Mouse (Mus musculus): Measurements from ENCODE around the gene Zcchc12.

Zcchc12 gene

DNA sequence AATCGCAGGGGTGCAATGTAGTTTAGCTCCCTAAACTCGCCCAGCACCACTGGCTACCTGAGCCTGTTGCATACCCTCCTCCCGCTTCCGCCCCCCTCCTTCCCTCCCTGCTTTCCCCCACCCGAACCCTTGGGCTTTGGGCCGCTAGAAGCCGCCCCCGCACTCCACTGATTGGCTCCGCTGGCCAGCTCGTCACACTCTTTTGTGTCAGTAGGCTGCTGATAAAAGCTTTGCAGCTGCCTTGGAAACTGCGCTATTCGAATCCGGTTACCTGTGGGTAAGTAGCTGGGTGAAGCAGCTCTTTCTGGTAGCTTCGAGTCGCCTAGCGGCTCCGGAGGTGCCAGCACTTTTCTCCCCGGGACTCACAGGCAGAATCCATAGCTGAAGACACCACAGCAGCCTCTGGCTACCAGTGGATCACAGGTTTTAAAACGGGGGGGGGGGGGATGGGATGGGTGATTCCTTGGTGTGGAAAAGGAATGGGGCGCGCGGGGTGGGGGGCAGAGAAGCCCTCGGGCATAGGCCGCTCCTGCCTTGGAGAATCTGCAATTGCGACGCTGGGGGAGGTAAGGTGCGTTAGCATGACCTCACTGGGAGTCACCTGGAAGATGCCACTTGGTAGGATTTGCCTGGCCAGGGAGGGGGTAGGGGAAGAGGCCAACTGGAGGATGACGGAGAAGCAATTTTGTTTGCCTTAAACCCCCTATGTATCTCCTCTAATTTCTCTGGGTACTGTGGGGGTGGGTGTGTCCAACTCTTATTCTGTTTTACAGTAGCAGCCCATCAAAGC, at the start of gene Zcchc12:
Gene Zcchc12 (plus strand): TSS at position 169 of the 790 bp plus-strand sequence.
- in situ Hi-C loops (cut with MboI; ENCODE audit: low pct_unique_long_range_greater_than_20kb in 1 of 2, low sequenced_read_pairs in 2 of 2, unreplicated experiment in 1 of 2), result loop anchor here in 1 of 2 experiments (25.0 kb wide), 1 partner anchor 359 kb away; no protein-coding TSS in a partner anchor

GRCm38 (mm10) chrX:36146746-36147145, 49.0 kb upstream of the Zcchc12 start:
- in situ Hi-C loops (cut with MboI; ENCODE audit: low pct_unique_long_range_greater_than_20kb in 1 of 2, low sequenced_read_pairs in 2 of 2, unreplicated experiment in 1 of 2), result no loop called here

DNA sequence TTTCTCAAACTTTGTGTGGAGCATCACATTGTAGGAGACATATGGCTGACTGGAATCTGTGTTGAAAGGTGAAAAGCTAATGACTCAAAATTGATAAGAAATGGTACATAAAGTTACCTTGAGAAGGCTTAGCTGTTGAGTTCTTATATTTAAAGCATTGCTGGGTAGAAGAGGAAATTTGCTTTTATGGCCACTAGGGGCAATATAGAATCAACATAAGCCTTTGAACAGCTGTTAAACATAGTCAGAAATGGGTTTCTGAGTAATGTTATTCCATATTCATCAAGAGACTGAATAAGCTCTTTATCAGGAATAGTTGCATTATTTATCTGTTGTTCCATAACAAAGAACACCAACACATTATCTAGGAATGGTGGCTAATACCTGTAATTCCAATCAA, 45.6 kb upstream of the Zcchc12 start:
- in situ Hi-C loops (cut with MboI; ENCODE audit: low pct_unique_long_range_greater_than_20kb in 1 of 2, low sequenced_read_pairs in 2 of 2, unreplicated experiment in 1 of 2), result no loop called here

- in situ Hi-C loops (cut with MboI; ENCODE audit: low pct_unique_long_range_greater_than_20kb in 1 of 2, low sequenced_read_pairs in 2 of 2, unreplicated experiment in 1 of 2), result no loop called here
Observed at GRCm38 (mm10) chrX:36156677-36157076, 39.0 kb upstream of the Zcchc12 start.

- in situ Hi-C loops (cut with MboI; ENCODE audit: low pct_unique_long_range_greater_than_20kb in 1 of 2, low sequenced_read_pairs in 2 of 2, unreplicated experiment in 1 of 2), result no loop called here
Observed at GRCm38 (mm10) chrX:36161567-36161966, 34.1 kb upstream of the Zcchc12 start.

- in situ Hi-C loops (cut with MboI; ENCODE audit: low pct_unique_long_range_greater_than_20kb in 1 of 2, low sequenced_read_pairs in 2 of 2, unreplicated experiment in 1 of 2), result loop anchor here (10.0 to 25.0 kb wide), 2 partner anchors 346 to 349 kb away; no protein-coding TSS in a partner anchor
Observed at GRCm38 (mm10) chrX:36183625-36184024, 12.1 kb upstream of the Zcchc12 start.

DNA sequence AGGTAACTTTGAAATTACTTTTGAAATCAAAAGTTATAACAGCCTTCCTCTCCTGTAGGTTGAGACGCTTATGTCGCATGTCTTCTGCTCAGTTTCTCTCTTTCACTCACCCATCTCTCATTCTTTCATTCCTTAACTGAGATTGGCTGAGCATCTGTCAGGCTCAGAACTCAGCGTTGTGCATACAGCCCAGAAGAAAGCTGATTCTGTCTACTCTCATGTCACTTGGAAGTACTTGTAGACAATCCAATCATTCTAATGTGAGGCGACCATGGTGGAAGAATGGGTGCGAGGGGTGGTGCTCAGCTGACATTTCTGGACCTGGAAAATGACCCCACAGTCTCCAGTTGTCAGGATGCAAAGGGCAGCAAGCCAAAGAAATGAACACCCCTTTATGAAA, 9.7 kb upstream of the Zcchc12 start:
- in situ Hi-C loops (cut with MboI; ENCODE audit: low pct_unique_long_range_greater_than_20kb in 1 of 2, low sequenced_read_pairs in 2 of 2, unreplicated experiment in 1 of 2), result loop anchor here (10.0 to 25.0 kb wide), 2 partner anchors 349 to 351 kb away; no protein-coding TSS in a partner anchor

GRCm38 (mm10) chrX:36186443-36186842, 9.3 kb upstream of the Zcchc12 start:
- in situ Hi-C loops (cut with MboI; ENCODE audit: low pct_unique_long_range_greater_than_20kb in 1 of 2, low sequenced_read_pairs in 2 of 2, unreplicated experiment in 1 of 2), result loop anchor here (10.0 to 25.0 kb wide), 2 partner anchors 349 to 352 kb away; no protein-coding TSS in a partner anchor

- in situ Hi-C loops (cut with MboI; ENCODE audit: low pct_unique_long_range_greater_than_20kb in 1 of 2, low sequenced_read_pairs in 2 of 2, unreplicated experiment in 1 of 2), result loop anchor here in 1 of 2 experiments (25.0 kb wide), 1 partner anchor 357 kb away; no protein-coding TSS in a partner anchor
Observed at GRCm38 (mm10) chrX:36193951-36194350, 1.8 kb upstream of the Zcchc12 start.

GRCm38 (mm10) chrX:36209554-36209953, 13.8 kb downstream of the Zcchc12 start:
- in situ Hi-C loops (cut with MboI; ENCODE audit: low pct_unique_long_range_greater_than_20kb in 1 of 2, low sequenced_read_pairs in 2 of 2, unreplicated experiment in 1 of 2), result loop anchor here in 1 of 2 experiments (25.0 kb wide), 2 partner anchors 103 to 178 kb away; no protein-coding TSS in a partner anchor

DNA sequence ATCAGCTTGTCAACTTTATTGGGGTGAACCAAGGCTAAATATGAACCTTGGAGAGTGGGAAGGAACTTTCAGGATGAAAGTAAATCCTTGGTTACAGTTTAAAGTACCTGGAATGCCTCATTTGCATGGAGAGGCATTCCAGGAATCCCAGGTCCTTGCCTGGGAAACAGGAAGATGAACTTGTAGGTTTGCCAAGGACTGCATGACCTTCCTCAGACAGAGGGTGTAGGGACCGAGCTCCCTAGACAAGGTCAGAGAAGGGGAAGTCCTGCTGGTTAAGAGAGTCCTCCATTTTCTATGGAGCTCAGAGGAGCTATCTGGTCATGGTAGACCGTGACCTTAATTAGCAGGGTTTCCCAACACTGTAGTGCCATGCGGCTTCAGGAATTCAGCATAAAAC, 15.5 kb downstream of the Zcchc12 start:
- in situ Hi-C loops (cut with MboI; ENCODE audit: low pct_unique_long_range_greater_than_20kb in 1 of 2, low sequenced_read_pairs in 2 of 2, unreplicated experiment in 1 of 2), result loop anchor here in 1 of 2 experiments (25.0 kb wide), 2 partner anchors 101 to 176 kb away; no protein-coding TSS in a partner anchor

DNA sequence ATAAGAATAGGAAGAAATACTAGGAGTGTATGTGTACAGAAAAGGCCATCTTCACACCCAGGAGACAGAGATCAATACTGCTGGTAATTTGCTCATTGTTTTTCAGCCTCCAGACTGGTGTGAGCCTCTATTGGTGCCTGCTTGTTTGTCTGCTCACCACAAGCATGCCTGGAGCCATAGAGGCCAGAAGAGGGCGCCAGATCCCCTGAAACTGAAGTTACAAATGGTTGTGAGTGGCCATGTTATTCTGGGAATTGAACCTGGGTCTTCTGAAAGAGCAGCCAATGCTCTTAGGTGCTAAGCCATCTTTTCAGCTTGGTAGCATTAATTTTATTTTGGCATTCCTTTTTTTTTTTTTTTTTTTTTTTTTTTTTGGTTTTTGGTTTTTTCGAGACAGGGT, 25.7 kb downstream of the Zcchc12 start:
- in situ Hi-C loops (cut with MboI; ENCODE audit: low pct_unique_long_range_greater_than_20kb in 1 of 2, low sequenced_read_pairs in 2 of 2, unreplicated experiment in 1 of 2), result loop anchor here (5.0 to 25.0 kb wide), 3 partner anchors 91 to 181 kb away; partner anchors contain the start of gene Gm6268 (in 1 of the 2)

GRCm38 (mm10) chrX:36225777-36226176, 30.1 kb downstream of the Zcchc12 start:
- in situ Hi-C loops (cut with MboI; ENCODE audit: low pct_unique_long_range_greater_than_20kb in 1 of 2, low sequenced_read_pairs in 2 of 2, unreplicated experiment in 1 of 2), result no loop called here

GRCm38 (mm10) chrX:36226577-36226976, 30.9 kb downstream of the Zcchc12 start:
- in situ Hi-C loops (cut with MboI; ENCODE audit: low pct_unique_long_range_greater_than_20kb in 1 of 2, low sequenced_read_pairs in 2 of 2, unreplicated experiment in 1 of 2), result no loop called here

DNA sequence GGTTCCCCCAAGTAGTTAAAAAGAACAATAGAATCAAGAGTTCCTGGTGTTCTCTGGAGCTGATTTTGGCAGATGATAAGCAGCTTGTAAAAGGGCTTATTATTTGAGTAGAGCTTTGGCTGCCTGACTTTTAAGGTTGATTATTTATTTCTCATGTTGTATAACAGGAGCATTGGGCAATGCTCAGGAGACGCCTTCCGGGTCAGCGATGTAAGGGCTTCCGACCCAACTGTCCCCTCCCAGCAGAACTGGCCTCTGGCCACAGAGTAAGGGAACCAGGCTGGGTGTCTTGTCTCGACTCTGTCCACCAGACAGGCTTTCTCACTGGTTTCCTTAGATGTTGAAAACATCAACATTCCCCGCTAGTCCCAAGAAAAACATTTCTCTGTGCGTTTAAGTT, 33.2 kb downstream of the Zcchc12 start:
- in situ Hi-C loops (cut with MboI; ENCODE audit: low pct_unique_long_range_greater_than_20kb in 1 of 2, low sequenced_read_pairs in 2 of 2, unreplicated experiment in 1 of 2), result no loop called here

DNA sequence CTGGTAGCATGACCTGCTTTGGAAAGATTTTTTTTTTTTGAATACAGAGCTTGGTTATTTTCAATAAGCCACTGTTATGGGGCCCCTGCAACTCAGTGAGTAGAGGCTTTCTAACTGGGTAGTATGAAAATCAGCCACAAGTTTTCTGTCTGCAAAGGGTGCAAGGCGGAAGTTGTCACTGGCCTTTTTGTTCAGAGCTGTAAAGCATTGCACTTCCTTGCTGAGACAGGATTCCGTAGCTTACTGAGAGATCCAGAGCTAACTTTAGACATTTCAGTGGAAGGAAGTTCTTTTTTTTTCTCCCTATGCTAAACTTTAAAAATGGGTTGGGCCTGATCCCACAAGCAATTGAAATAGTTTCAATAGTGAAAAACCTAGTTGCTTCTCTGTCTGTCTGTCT, 33.6 kb downstream of the Zcchc12 start:
- in situ Hi-C loops (cut with MboI; ENCODE audit: low pct_unique_long_range_greater_than_20kb in 1 of 2, low sequenced_read_pairs in 2 of 2, unreplicated experiment in 1 of 2), result no loop called here

DNA sequence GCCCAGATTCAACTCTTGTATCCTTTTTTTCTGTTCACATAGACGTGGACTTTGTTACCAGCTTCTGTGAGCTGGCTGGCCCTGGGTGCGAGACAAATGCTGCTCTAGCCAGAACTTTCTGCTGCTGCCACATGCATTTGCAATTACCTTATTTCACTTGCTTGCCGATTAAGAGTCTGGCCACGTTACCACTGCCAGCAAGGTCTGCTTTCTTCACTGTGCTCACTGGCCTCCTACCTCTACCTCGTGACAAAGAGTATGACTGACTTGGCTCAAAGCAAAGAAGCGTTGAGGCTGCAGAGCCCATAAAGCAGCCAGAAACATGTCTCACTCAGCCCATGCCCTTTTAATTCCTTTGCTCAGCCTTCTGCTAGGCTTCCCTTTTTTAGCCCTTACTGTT, 39.9 kb downstream of the Zcchc12 start:
- in situ Hi-C loops (cut with MboI; ENCODE audit: low pct_unique_long_range_greater_than_20kb in 1 of 2, low sequenced_read_pairs in 2 of 2, unreplicated experiment in 1 of 2), result no loop called here
